Mouse (Mus musculus): ENCODE results near the gene Uvrag. TPM values are rescaled to one million over a fixed set of nuclear protein-coding genes. Genes with fewer than 3 reads are reported as not detected.

Gene Uvrag
- polyA plus RNA-seq, 1 experiment from 2014 or later: 15.7 TPM

- H3K27ac ChIP-seq (replicated peaks): no peak overlapping the region
- no peaks in the 10 kb centered on the region for H3K36me3 ChIP-seq
- peaks cover 78% of the 10 kb centered on the region for H3K27me3 ChIP-seq
- ATAC-seq (ENCODE audit: low FRiP score, low read depth): no peak
- H3K9me3 ChIP-seq: no peaks in the 10 kb centered on the region
- 30% methylated on average over 3 of the region's 3 CpGs for WGBS
- H3K9ac ChIP-seq (replicated peaks): no peak overlapping the region
- H3K4me3 ChIP-seq: no peak overlapping the region
- peaks cover 47% of the 10 kb centered on the region for H3K4me1 ChIP-seq
- no peak overlapping the region for H3K4me2 ChIP-seq (replicated peaks)
Observed at GRCm38 (mm10) chr7:98840771-98841170, 300.2 kb downstream of the Uvrag start.

GRCm38 (mm10) chr7:98839312-98839711, 301.6 kb downstream of the Uvrag start:
- Histone ChIP-seq H3K4me2 (replicated peaks) (peak overlapping the region; percentile 89), H3K27ac (replicated peaks) (no peak overlapping the region), H3K36me3 (no peaks in the 10 kb centered on the region), H3K4me3 (peak overlapping the region; percentile 52), H3K27me3 (peaks cover 92% of the 10 kb centered on the region), H3K9ac (replicated peaks) (peak overlapping the region; percentile 56; the same call in 1 of the 2 replicates), H3K4me1 (peaks cover 61% of the 10 kb centered on the region), H3K9me3 (no peaks in the 10 kb centered on the region)
- WGBS: under 1% methylated on average over 12 of the region's 12 CpGs
- no peak for ATAC-seq (ENCODE audit: low FRiP score, low read depth)

- H3K4me1 ChIP-seq: peaks cover 59% of the 10 kb centered on the region
- under 1% methylated on average over 48 of the region's 48 CpGs for WGBS
Observed at GRCm38 (mm10) chr7:98838729-98839141, 302.2 kb downstream of the Uvrag start.

GRCm38 (mm10) chr7:98837901-98838300, 303.0 kb downstream of the Uvrag start:
- ATAC-seq (ENCODE audit: low FRiP score, low read depth): peak; percentile 63; the same call in 1 of the 2 replicates
- Histone ChIP-seq H3K4me1 (peaks cover 52% of the 10 kb centered on the region), H3K9ac (replicated peaks) (no peak overlapping the region), H3K27me3 (peaks cover 99% of the 10 kb centered on the region), H3K4me2 (replicated peaks) (peak overlapping the region; percentile 89), H3K9me3 (no peaks in the 10 kb centered on the region), H3K27ac (replicated peaks) (no peak overlapping the region), H3K36me3 (no peaks in the 10 kb centered on the region), H3K4me3 (peak overlapping the region; percentile 52)
- under 1% methylated on average over 17 of the region's 17 CpGs for WGBS

More at GRCm38 (mm10) chr7:98838729-98839141, 302.2 kb downstream of the Uvrag start:
- Histone ChIP-seq H3K27ac (replicated peaks) (no peak overlapping the region), H3K9me3 (no peaks in the 10 kb centered on the region), H3K4me3 (peak overlapping the region; percentile 52), H3K9ac (replicated peaks) (peak overlapping the region; percentile 56), H3K36me3 (no peaks in the 10 kb centered on the region), H3K27me3 (peaks cover 97% of the 10 kb centered on the region), H3K4me2 (replicated peaks) (peak overlapping the region; percentile 89)
- peak; percentile 51 for ATAC-seq (ENCODE audit: low FRiP score, low read depth)

DNA sequence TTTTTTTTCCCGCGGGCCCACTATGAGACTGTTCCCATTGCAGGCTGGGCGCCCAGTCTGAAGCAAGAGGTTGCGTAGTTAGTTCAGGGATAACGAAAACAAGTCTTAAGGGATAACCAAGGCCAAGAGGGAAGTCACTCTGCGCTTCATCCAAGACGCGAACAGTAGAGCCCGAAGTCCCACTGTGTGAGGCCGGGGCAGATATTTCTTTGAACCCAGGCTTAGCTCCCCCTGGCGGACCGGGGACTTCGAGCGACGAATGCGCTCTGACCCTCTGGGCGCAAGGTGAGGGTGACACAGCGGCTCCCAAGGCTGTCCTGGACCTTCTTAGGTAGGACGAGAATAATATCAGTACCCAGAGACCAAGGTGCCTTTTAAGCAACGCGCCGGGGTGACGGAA, 304.3 kb downstream of the Uvrag start:
- no peak overlapping the region for H3K9ac ChIP-seq (replicated peaks)
- no peak overlapping the region for H3K27ac ChIP-seq (replicated peaks)
- peaks cover 52% of the 10 kb centered on the region for H3K4me1 ChIP-seq
- 2% methylated on average over 23 of the region's 23 CpGs for WGBS
- H3K4me3 ChIP-seq: no peak overlapping the region; the same call in 1 of the 2 replicates
- H3K36me3 ChIP-seq: no peaks in the 10 kb centered on the region
- no peak for ATAC-seq (ENCODE audit: low FRiP score, low read depth)
- H3K9me3 ChIP-seq: no peaks in the 10 kb centered on the region
- H3K4me2 ChIP-seq (replicated peaks): peak overlapping the region; percentile 98
- peaks cover 99% of the 10 kb centered on the region for H3K27me3 ChIP-seq

GRCm38 (mm10) chr7:98835519-98836441, 305.2 kb downstream of the Uvrag start:
- whole genome bisulfite sequencing: 1% methylated on average over 46 of the region's 46 CpGs
- ATAC-seq (ENCODE audit: low FRiP score, low read depth): no peak
- Histone ChIP-seq H3K4me2 (replicated peaks) (peak overlapping the region; percentile 98), H3K9me3 (no peaks in the 10 kb centered on the region), H3K4me1 (peaks cover 52% of the 10 kb centered on the region), H3K4me3 (peak overlapping the region; percentile 53), H3K27me3 (peaks cover 99% of the 10 kb centered on the region), H3K27ac (replicated peaks) (no peak overlapping the region), H3K36me3 (no peaks in the 10 kb centered on the region), H3K9ac (replicated peaks) (peak overlapping the region; percentile 37; the same call in 1 of the 2 replicates)

Other genes starting within 250 kb of the Uvrag start
- gene Dgat2, start 41.6 kb upstream of the Uvrag start, polyA plus RNA-seq (2016; fragmentation: Nextera tagmentation; extraction: Ambion mirVana): 9.6 and 9.7 TPM in 2 replicates
- 5.5 and 5.6 TPM in 2 replicates for gene Mogat2, start 97.5 kb upstream of the Uvrag start, polyA plus RNA-seq (2016; fragmentation: Nextera tagmentation; extraction: Ambion mirVana)
- gene Map6, start 126.3 kb upstream of the Uvrag start, polyA plus RNA-seq (2016; fragmentation: Nextera tagmentation; extraction: Ambion mirVana): 87.5 and 98.6 TPM in 2 replicates
- gene Serpinh1, start 212.1 kb upstream of the Uvrag start, polyA plus RNA-seq (2016; fragmentation: Nextera tagmentation; extraction: Ambion mirVana): 475 and 557 TPM in 2 replicates
- 32.7 and 32.9 TPM in 2 replicates for gene Gdpd5, start 240.3 kb upstream of the Uvrag start, polyA plus RNA-seq (2016; fragmentation: Nextera tagmentation; extraction: Ambion mirVana)

All from midbrain, embryonic 12.5 days (tissue).